21 mouse cellular contexts compared by ENCODE assay signal in the genomic region with DNA sequence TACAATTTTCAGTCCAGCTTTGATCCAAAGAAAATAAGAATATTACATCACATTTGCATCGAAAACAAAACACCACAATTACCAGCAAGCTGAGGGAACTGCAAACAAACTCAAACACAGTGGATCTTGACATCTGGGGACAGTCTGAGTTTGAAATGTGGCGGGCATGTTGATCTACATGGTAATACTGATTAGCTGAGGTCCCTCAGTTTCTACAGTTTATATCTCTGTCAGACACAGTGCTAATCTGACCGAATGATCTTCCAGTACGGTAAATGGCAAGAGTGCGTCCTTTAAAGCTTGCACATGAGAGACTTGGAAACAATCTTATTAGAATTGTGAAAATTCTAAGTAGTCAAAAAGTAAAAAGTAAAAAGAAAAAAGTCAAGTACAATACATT.
DNase-seq lines count a peak whose midpoint lies in the region; ATAC-seq lines count a peak whose summit lies in the region.
"Had no signal": no experiment of that assay in that cellular context is flagged by ENCODE, and none has a peak within 500 bp of the region (broad histone marks: within the 10 kb centered on the region; RNA-seq: fewer than 3 reads in every experiment).

No protein-coding gene starts in this region.

- peak; percentile 83 for ATAC-seq in liver, embryonic 11.5 days (replicated peaks; ENCODE audit: low FRiP score)
- ATAC-seq in liver, embryonic 15.5 days (ENCODE audit: insufficient read depth): peak; percentile 64
- ATAC-seq in megakaryocyte-erythroid progenitor cell, adult 5-6 weeks (replicated peaks; ENCODE audit: low FRiP score, low TSS enrichment, poor library complexity, severe bottlenecking): peak; percentile 67
- ATAC-seq: forebrain, embryonic 16.5 days had no signal

- WGBS in liver, embryonic 11.5 days: 58% methylated on average over 5 of the region's 5 CpGs
- WGBS in liver, embryonic 15.5 days (ENCODE audit: insufficient replicate concordance): 26% methylated on average over 5 of the region's 5 CpGs

- H3K27me3 ChIP-seq in liver, embryonic 11.5 days (replicated peaks; ENCODE audit: control insufficient read depth, insufficient read depth, low read length): no peaks in the 10 kb centered on the region
- H3K27me3 ChIP-seq in liver, embryonic 15.5 days: no peaks in the 10 kb centered on the region
- H3K27me3 ChIP-seq: embryonic facial prominence, embryonic 13.5 days; forebrain, embryonic 12.5 days; heart, embryonic 15.5 days had no signal

- H3K9me3 ChIP-seq in liver, embryonic 11.5 days (ENCODE audit: control insufficient read depth, low read length): no peaks in the 10 kb centered on the region
- no peaks in the 10 kb centered on the region for H3K9me3 ChIP-seq in liver, embryonic 15.5 days (replicated peaks)
- H3K9me3 ChIP-seq: embryonic facial prominence, embryonic 13.5 days; forebrain, embryonic 12.5 days; heart, embryonic 15.5 days; hindbrain, embryonic 10.5 days had no signal

- DNase-seq in c-Kit-positive CD71-positive TER-119-negative erythroid progenitor cells, embryonic 14.5 days (ENCODE audit: low read depth): peak; percentile 51
- DNase-seq in liver, embryonic 11.5 days (ENCODE audit: low spot score): no peak
- no peak for DNase-seq in left cerebral cortex, adult 18-20 months (ENCODE audit: low spot score in 2 of 2)
- DNase-seq in cerebellum, adult 8-10 months: no peak
- no peak for DNase-seq in adrenal gland, postnatal 14 days
- DNase-seq: adrenal gland, postnatal 10 days; cerebellum, adult 11-12 months; cerebellum, adult 9-11 months; cerebellum, postnatal 36 days; gastrocnemius, postnatal 10 days; heart, adult 2 months; heart, postnatal 14 days had no signal

- H3K27ac ChIP-seq in liver, embryonic 11.5 days (ENCODE audit: low read depth, low read length): peak overlapping the region; percentile 28; the same call in 1 of the 2 replicates
- peak overlapping the region; percentile 45; the same call in 1 of the 2 replicates for H3K27ac ChIP-seq in liver, embryonic 15.5 days (replicated peaks)
- H3K27ac ChIP-seq: embryonic facial prominence, embryonic 13.5 days; forebrain, embryonic 12.5 days; heart, adult 2 months; heart, embryonic 15.5 days; hindbrain, embryonic 10.5 days; hindbrain, embryonic 14.5 days had no signal

- H3K4me2 ChIP-seq in liver, embryonic 11.5 days: peak overlapping the region; percentile 16; the same call in 1 of the 2 replicates
- peak overlapping the region; percentile 26 for H3K4me2 ChIP-seq in liver, embryonic 15.5 days
- H3K4me2 ChIP-seq: embryonic facial prominence, embryonic 13.5 days; forebrain, embryonic 12.5 days; heart, embryonic 11.5 days; heart, embryonic 15.5 days; hindbrain, embryonic 14.5 days had no signal

- peaks cover 22% of the 10 kb centered on the region for H3K36me3 ChIP-seq in liver, embryonic 11.5 days (ENCODE audit: control insufficient read depth, insufficient read depth, low read length)
- peaks cover 47% of the 10 kb centered on the region for H3K36me3 ChIP-seq in liver, embryonic 15.5 days (replicated peaks)

- no peak overlapping the region for H3K9ac ChIP-seq in liver, embryonic 11.5 days (ENCODE audit: low read depth, low read length)
- H3K9ac ChIP-seq in liver, embryonic 15.5 days: no peak overlapping the region
- H3K9ac ChIP-seq: embryonic facial prominence, embryonic 13.5 days; forebrain, embryonic 12.5 days; heart, embryonic 15.5 days; hindbrain, embryonic 14.5 days had no signal

- H3K4me3 ChIP-seq in liver, embryonic 11.5 days (ENCODE audit: low read depth, low read length): no peak overlapping the region
- H3K4me3 ChIP-seq in liver, embryonic 15.5 days (replicated peaks): no peak overlapping the region
- H3K4me3 ChIP-seq: embryonic facial prominence, embryonic 13.5 days; forebrain, embryonic 12.5 days; heart, adult 2 months; heart, embryonic 15.5 days; hindbrain, embryonic 10.5 days had no signal

- peaks cover 14% of the 10 kb centered on the region for H3K4me1 ChIP-seq in liver, embryonic 11.5 days (replicated peaks; ENCODE audit: control insufficient read depth, insufficient read depth, low read length)
- H3K4me1 ChIP-seq in liver, embryonic 15.5 days (replicated peaks): peaks cover 37% of the 10 kb centered on the region
- H3K4me1 ChIP-seq: embryonic facial prominence, embryonic 13.5 days; forebrain, embryonic 12.5 days; heart, embryonic 15.5 days; hindbrain, embryonic 10.5 days had no signal
